ENCODE assay signal across 10 mouse cellular contexts in genomic region chr8:123410049-123410587, GRCm38 (mm10). TPM values are rescaled to one million over a fixed set of nuclear protein-coding genes. Genes with fewer than 3 reads are reported as not detected.
DNase-seq lines count a peak whose midpoint lies in the region; ATAC-seq and TF ChIP-seq lines count a peak whose summit lies in the region.
"Had no signal": no experiment of that assay in that cellular context is flagged by ENCODE, and none has a peak within 500 bp of the region (broad histone marks: within the 10 kb centered on the region; RNA-seq: fewer than 3 reads in every experiment).

No protein-coding gene starts in this region.

- no peaks in the 10 kb centered on the region for H3K9me3 ChIP-seq in intestine, embryonic 14.5 days (ENCODE audit: control insufficient read depth, low read length)
- no peaks in the 10 kb centered on the region for H3K9me3 ChIP-seq in intestine, embryonic 16.5 days (ENCODE audit: control insufficient read depth, low read length)
- H3K9me3 ChIP-seq in hindbrain, postnatal 0 days (ENCODE audit: low read length) = no peaks in the 10 kb centered on the region

- no peak for DNase-seq in intestine, embryonic 14.5 days (ENCODE audit: low spot score)
- DNase-seq in 416B (ENCODE audit: low read depth) = peak; percentile 91
- DNase-seq in cerebellum, adult 2 months = peak; percentile 61 to 63
- peak; percentile 35 for DNase-seq in gastrocnemius, postnatal 10 days
- DNase-seq in hindbrain, postnatal 0 days (ENCODE audit: low spot score) = peak; percentile 74
- peak; percentile 53 for DNase-seq in testis, postnatal 14 days (ENCODE audit: low spot score)
- no peak for DNase-seq in spleen, postnatal 36 days (ENCODE audit: low spot score in 2 of 2)

- no peak overlapping the region for H3K27ac ChIP-seq in intestine, embryonic 14.5 days (ENCODE audit: low read depth)
- no peak overlapping the region for H3K27ac ChIP-seq in intestine, embryonic 16.5 days (ENCODE audit: low read length)
- peak overlapping the region; percentile 36; the same call in 1 of the 2 replicates for H3K27ac ChIP-seq in cerebellum, adult 2 months (ENCODE audit: insufficient read depth, low read length)
- H3K27ac ChIP-seq in hindbrain, postnatal 0 days = peak overlapping the region; percentile 94
- H3K27ac ChIP-seq: macrophage had no signal

- no peak overlapping the region for H3K4me2 ChIP-seq in intestine, embryonic 14.5 days (ENCODE audit: low read length)
- no peak overlapping the region for H3K4me2 ChIP-seq in intestine, embryonic 16.5 days (ENCODE audit: low read depth, low read length)
- peak overlapping the region; percentile 85 for H3K4me2 ChIP-seq in hindbrain, postnatal 0 days (ENCODE audit: low read depth, low read length)

- no peak for TF ChIP-seq CTCF in cerebellum, adult 2 months (IDR thresholded peaks at IDR 0.05; ENCODE audit: borderline replicate concordance, insufficient read depth, low read depth, low read length)
- TF ChIP-seq CTCF in hindbrain, postnatal 0 days (IDR thresholded peaks at IDR 0.05; ENCODE audit: low read depth) = no peak

- 0 out of 2 replicates have a peak overlapping the region, but pooled peaks have one; percentile 27 for H3K4me3 ChIP-seq in intestine, embryonic 14.5 days (ENCODE audit: low read depth, low read length)
- no peak overlapping the region for H3K4me3 ChIP-seq in intestine, embryonic 16.5 days (ENCODE audit: low read length)
- H3K4me3 ChIP-seq in cerebellum, adult 2 months (replicated peaks; ENCODE audit: insufficient read depth, low read depth, low read length) = peak overlapping the region; percentile 81
- H3K4me3 ChIP-seq in hindbrain, postnatal 0 days (ENCODE audit: low read length) = peak overlapping the region; percentile 62

- no peak for ATAC-seq in intestine, embryonic 14.5 days (replicated peaks; ENCODE audit: low FRiP score, low TSS enrichment, low read depth)
- no peak for ATAC-seq in intestine, embryonic 16.5 days
- 0 out of 2 replicates have a peak, but pooled peaks have one; percentile 4 for ATAC-seq in hindbrain, postnatal 0 days

- no peak for TF ChIP-seq POLR2A in cerebellum, adult 2 months (IDR thresholded peaks at IDR 0.05; ENCODE audit: borderline replicate concordance, insufficient read depth, low read length)

- H3K4me1 ChIP-seq in intestine, embryonic 14.5 days (replicated peaks; ENCODE audit: control insufficient read depth, insufficient read depth, low read length) = no peaks in the 10 kb centered on the region
- peaks cover 11% of the 10 kb centered on the region for H3K4me1 ChIP-seq in intestine, embryonic 16.5 days (ENCODE audit: control insufficient read depth, insufficient read depth, low read length)
- H3K4me1 ChIP-seq in cerebellum, adult 2 months (ENCODE audit: control insufficient read depth, insufficient read depth, low read length) = peaks cover 27% of the 10 kb centered on the region
- H3K4me1 ChIP-seq in hindbrain, postnatal 0 days (ENCODE audit: insufficient read depth, low read length) = peaks cover 20% of the 10 kb centered on the region; the same call in 1 of the 2 replicates

- WGBS in intestine, embryonic 14.5 days = 67% methylated on average over 8 of the region's 8 CpGs
- WGBS in intestine, embryonic 16.5 days = 55% methylated on average over 8 of the region's 8 CpGs
- 24% methylated on average over 8 of the region's 8 CpGs for WGBS in cerebellum, adult 2 months
- 14% methylated on average over 8 of the region's 8 CpGs for WGBS in hindbrain, postnatal 0 days

- peak overlapping the region; percentile 30; the same call in 1 of the 2 replicates for H3K9ac ChIP-seq in intestine, embryonic 14.5 days (ENCODE audit: low read length)
- H3K9ac ChIP-seq in intestine, embryonic 16.5 days (ENCODE audit: low read depth, low read length) = no peak overlapping the region
- H3K9ac ChIP-seq in hindbrain, postnatal 0 days (replicated peaks; ENCODE audit: low read length) = peak overlapping the region; percentile 79

- no peaks in the 10 kb centered on the region for H3K36me3 ChIP-seq in intestine, embryonic 14.5 days (ENCODE audit: control insufficient read depth, insufficient read depth, low read length)
- H3K36me3 ChIP-seq in intestine, embryonic 16.5 days (ENCODE audit: control insufficient read depth, insufficient read depth, low read length) = no peaks in the 10 kb centered on the region
- H3K36me3 ChIP-seq in hindbrain, postnatal 0 days (ENCODE audit: insufficient read depth, low read length) = no peaks in the 10 kb centered on the region

- peaks cover 60% of the 10 kb centered on the region for H3K27me3 ChIP-seq in intestine, embryonic 14.5 days (replicated peaks; ENCODE audit: control insufficient read depth, insufficient read depth, low read length)
- peaks cover 68% of the 10 kb centered on the region for H3K27me3 ChIP-seq in intestine, embryonic 16.5 days (replicated peaks; ENCODE audit: control insufficient read depth, insufficient read depth, low read length)
- H3K27me3 ChIP-seq in cerebellum, adult 2 months (ENCODE audit: control insufficient read depth, insufficient read depth, low read length) = no peaks in the 10 kb centered on the region
- H3K27me3 ChIP-seq in hindbrain, postnatal 0 days (ENCODE audit: insufficient read depth, low read length) = no peaks in the 10 kb centered on the region

RNA-seq across cellular contexts. Expression of gene Tubb3, which starts 1.1 kb away (rescaled TPM):
- 98.5 and 103 TPM in 2 replicates for polyA plus RNA-seq in intestine, embryonic 14.5 days (2014; fragmentation: Nextera tagmentation; extraction: Ambion mirVana)
- polyA plus RNA-seq in intestine, embryonic 16.5 days (2015; fragmentation: Nextera tagmentation; extraction: Ambion mirVana) = 45.6 and 52.6 TPM in 2 replicates
- 670 and 684 TPM in 2 replicates for polyA plus RNA-seq in cerebellum, adult 2 months (2012; rRNA removed)
- 1 to 10 TPM; 1.8 to 1.9 TPM for total RNA-seq in gastrocnemius, postnatal 10 days (2021)
- total RNA-seq in hindbrain, postnatal 0 days (2014; rRNA removed) = 3,792 and 3,923 TPM in 2 replicates
- polyA plus RNA-seq in hindbrain, postnatal 0 days (2015; fragmentation: Nextera tagmentation; extraction: Ambion mirVana) = 1,431 and 1,610 TPM in 2 replicates
- polyA plus RNA-seq: macrophage had no signal

RNA-seq across cellular contexts. Expression of gene Mc1r, which starts 3.2 kb away (rescaled TPM):
- polyA plus RNA-seq in intestine, embryonic 14.5 days (2014; fragmentation: Nextera tagmentation; extraction: Ambion mirVana) = not detected in 2 replicates
- not detected in 2 replicates for polyA plus RNA-seq in intestine, embryonic 16.5 days (2015; fragmentation: Nextera tagmentation; extraction: Ambion mirVana)
- polyA plus RNA-seq in cerebellum, adult 2 months (2012; rRNA removed) = 0.05 and 0.06 TPM in 2 replicates
- not detected for total RNA-seq in gastrocnemius, postnatal 10 days (2021)
- not detected in 2 replicates for total RNA-seq in hindbrain, postnatal 0 days (2014; rRNA removed)
- 0.05 and 0.08 TPM in 2 replicates for polyA plus RNA-seq in hindbrain, postnatal 0 days (2015; fragmentation: Nextera tagmentation; extraction: Ambion mirVana)
- total RNA-seq: gastrocnemius, postnatal 36 days had no signal
- polyA plus RNA-seq: macrophage had no signal

RNA-seq across cellular contexts. Expression of gene Def8, which starts 13.2 kb away (rescaled TPM):
- 32.6 and 36.6 TPM in 2 replicates for polyA plus RNA-seq in intestine, embryonic 14.5 days (2014; fragmentation: Nextera tagmentation; extraction: Ambion mirVana)
- 26.5 and 27.4 TPM in 2 replicates for polyA plus RNA-seq in intestine, embryonic 16.5 days (2015; fragmentation: Nextera tagmentation; extraction: Ambion mirVana)
- polyA plus RNA-seq in cerebellum, adult 2 months (2012; rRNA removed) = 73.1 and 73.4 TPM in 2 replicates
- 10 to 100 TPM; 35.8 to 37.6 TPM for total RNA-seq in gastrocnemius, postnatal 10 days (2021)
- total RNA-seq in hindbrain, postnatal 0 days (2014; rRNA removed) = 46.3 and 62.7 TPM in 2 replicates
- polyA plus RNA-seq in hindbrain, postnatal 0 days (2015; fragmentation: Nextera tagmentation; extraction: Ambion mirVana) = 37.9 and 38.8 TPM in 2 replicates

RNA-seq across cellular contexts. Expression of gene Tcf25, which starts 36.6 kb away (rescaled TPM):
- polyA plus RNA-seq in intestine, embryonic 14.5 days (2014; fragmentation: Nextera tagmentation; extraction: Ambion mirVana) = 164 and 170 TPM in 2 replicates
- 155 and 161 TPM in 2 replicates for polyA plus RNA-seq in intestine, embryonic 16.5 days (2015; fragmentation: Nextera tagmentation; extraction: Ambion mirVana)
- polyA plus RNA-seq in cerebellum, adult 2 months (2012; rRNA removed) = 691 and 692 TPM in 2 replicates
- total RNA-seq in gastrocnemius, postnatal 10 days (2021) = 100 to 1,000 TPM; 144 to 157 TPM
- 540 and 551 TPM in 2 replicates for total RNA-seq in hindbrain, postnatal 0 days (2014; rRNA removed)
- polyA plus RNA-seq in hindbrain, postnatal 0 days (2015; fragmentation: Nextera tagmentation; extraction: Ambion mirVana) = 407 and 411 TPM in 2 replicates

Comparison
In these comparisons a context has a peak if more than half of its experiments do, and no peak if none do; other contexts are left out.
1. DNase-seq: peak in 416B (single experiment), cerebellum, adult 2 months (2 of 2), gastrocnemius, postnatal 10 days (single experiment), hindbrain, postnatal 0 days (single experiment) and testis, postnatal 14 days (single experiment); none in intestine, embryonic 14.5 days (single experiment) and spleen, postnatal 36 days (0 of 2).
2. H3K27ac ChIP-seq: peak in cerebellum, adult 2 months (single experiment) and hindbrain, postnatal 0 days (single experiment); none in intestine, embryonic 14.5 days (single experiment) and intestine, embryonic 16.5 days (single experiment).